Mouse (Mus musculus): ENCODE data around the gene Amph. TPM values are rescaled to one million over a fixed set of nuclear protein-coding genes. Genes with fewer than 3 reads are reported as not detected.
"Not testable (repeated sequence)": the region's sequence is repeated elsewhere in the genome, so short reads cannot be mapped to it uniquely, and the experiment has no call there.

The Amph gene
- total RNA-seq, 2 experiments from 2014 or later, result 0.51 to 0.69 TPM

GRCm38 (mm10) chr13:19025091-19025688, 77.2 kb downstream of the Amph start:
- intact Hi-C loops (cut with DNase I), result no loop called here

GRCm38 (mm10) chr13:19025906-19026305, 77.9 kb downstream of the Amph start:
- intact Hi-C loops (cut with DNase I), result no loop called here
- no peak for DNase-seq

More at GRCm38 (mm10) chr13:19025091-19025688, 77.2 kb downstream of the Amph start:
- DNase-seq, result no peak

- DNase-seq, result no peak
- intact Hi-C loops (cut with DNase I), result no loop called here
Measured at GRCm38 (mm10) chr13:19026923-19027322, 78.9 kb downstream of the Amph start.

- intact Hi-C loops (cut with DNase I), result no loop called here
- DNase-seq, result no peak
Measured at GRCm38 (mm10) chr13:19027766-19028350, 79.9 kb downstream of the Amph start.

GRCm38 (mm10) chr13:19031916-19032688, 84.1 kb downstream of the Amph start:
- intact Hi-C loops (cut with DNase I), result no loop called here
- no peak for DNase-seq

- intact Hi-C loops (cut with DNase I), result no loop called here
Measured at GRCm38 (mm10) chr13:19052090-19052489, 104.1 kb downstream of the Amph start.

GRCm38 (mm10) chr13:19054504-19054903, 106.5 kb downstream of the Amph start:
- intact Hi-C loops (cut with DNase I), result no loop called here

More at GRCm38 (mm10) chr13:19052090-19052489, 104.1 kb downstream of the Amph start:
- no peak for DNase-seq

GRCm38 (mm10) chr13:19072261-19072660, 124.3 kb downstream of the Amph start:
- no peak for DNase-seq
- intact Hi-C loops (cut with DNase I), result no loop called here

More at GRCm38 (mm10) chr13:19054504-19054903, 106.5 kb downstream of the Amph start:
- DNase-seq, result no peak

GRCm38 (mm10) chr13:19077427-19077826, 129.4 kb downstream of the Amph start:
- no peak for DNase-seq
- intact Hi-C loops (cut with DNase I), result no loop called here

- intact Hi-C loops (cut with DNase I), result no loop called here
- DNase-seq, result no peak
Measured at GRCm38 (mm10) chr13:19081932-19082331, 133.9 kb downstream of the Amph start.

GRCm38 (mm10) chr13:19094571-19094970, 146.6 kb downstream of the Amph start:
- intact Hi-C loops (cut with DNase I), result no loop called here
- no peak for DNase-seq

GRCm38 (mm10) chr13:19097117-19097516, 149.1 kb downstream of the Amph start:
- no peak for DNase-seq
- intact Hi-C loops (cut with DNase I), result no loop called here

- intact Hi-C loops (cut with DNase I), result no loop called here
- no peak for DNase-seq
Measured at GRCm38 (mm10) chr13:19101889-19102402, 153.9 kb downstream of the Amph start.

- no peak for DNase-seq
- intact Hi-C loops (cut with DNase I), result no loop called here
Measured at GRCm38 (mm10) chr13:19106418-19106817, 158.4 kb downstream of the Amph start.

GRCm38 (mm10) chr13:19109331-19109730, 161.3 kb downstream of the Amph start:
- no peak for DNase-seq
- intact Hi-C loops (cut with DNase I), result no loop called here

GRCm38 (mm10) chr13:19113034-19113922, 165.3 kb downstream of the Amph start:
- DNase-seq, result no peak
- intact Hi-C loops (cut with DNase I), result no loop called here

GRCm38 (mm10) chr13:19114761-19115160, 166.8 kb downstream of the Amph start:
- DNase-seq; intact Hi-C loops (cut with DNase I): not testable (repeated sequence)

- intact Hi-C loops (cut with DNase I), result no loop called here
- no peak for DNase-seq
Measured at GRCm38 (mm10) chr13:19126912-19127552, 179.0 kb downstream of the Amph start.

- no peak for DNase-seq
- intact Hi-C loops (cut with DNase I), result loop anchor here (10.0 kb wide), 1 partner anchor 1079 kb away; no protein-coding TSS in a partner anchor
Measured at GRCm38 (mm10) chr13:19133833-19134232, 185.8 kb downstream of the Amph start.

GRCm38 (mm10) chr13:19137212-19137611, 189.2 kb downstream of the Amph start:
- no peak for DNase-seq
- intact Hi-C loops (cut with DNase I), result loop anchor here (10.0 kb wide), 1 partner anchor 1082 kb away; no protein-coding TSS in a partner anchor

All from gastrocnemius, postnatal 36 days (tissue).